Mouse (Mus musculus) T-helper 2 cell (primary cell): ENCODE measurements around the gene Rln3.

Experiments used
- in situ Hi-C: fragments of 300-600 bp; cut with MboI, MseI; formaldehyde crosslinking; loops from one replicate; pipeline ENCODE4 v1.15.1; 2025; ENCODE audit warnings: high pct_unique_total_duplicates

Gene Rln3

DNA sequence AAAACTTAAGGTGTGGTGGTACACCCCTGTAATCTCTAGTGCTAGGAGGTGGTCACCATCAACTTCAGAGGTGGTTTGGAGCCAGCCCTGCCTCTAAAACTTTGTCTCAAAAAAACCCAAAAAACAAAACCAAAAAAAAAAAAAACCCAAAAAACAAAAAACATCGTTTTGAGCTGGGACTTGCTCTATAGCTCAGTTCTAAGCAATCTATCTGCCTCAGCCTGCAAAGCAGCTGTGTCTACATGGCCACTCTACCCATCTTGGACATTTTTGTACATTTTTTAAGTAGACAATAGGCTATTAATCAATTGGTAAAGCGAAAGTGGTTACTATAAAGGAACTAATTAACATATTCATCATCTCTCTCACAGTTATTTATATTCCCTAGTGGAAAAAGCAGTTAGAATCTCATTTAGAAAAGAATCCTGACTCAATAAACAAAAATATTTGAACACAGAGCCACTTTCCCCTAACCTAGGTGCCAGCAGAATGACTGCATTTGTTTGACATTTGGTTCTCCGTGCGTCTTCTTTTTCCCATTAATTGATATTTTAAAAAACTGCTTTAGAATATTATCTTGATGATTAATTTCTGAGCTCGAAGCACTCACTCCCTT, 20.8 kb upstream of the Rln3 start:
- in situ Hi-C loops = no loop called here

- in situ Hi-C loops = no loop called here
Observed at GRCm38 (mm10) chr8:84065037-84065436, 20.2 kb upstream of the Rln3 start, which contains the start of gene Gm10643. TSS of gene Gm10643 (minus strand) at chr8:84065137.

- in situ Hi-C loops = no loop called here
Observed at GRCm38 (mm10) chr8:84063861-84064610, 19.2 kb upstream of the Rln3 start.

GRCm38 (mm10) chr8:84060245-84060644, 15.4 kb upstream of the Rln3 start:
- in situ Hi-C loops = no loop called here

GRCm38 (mm10) chr8:84059226-84059625, 14.4 kb upstream of the Rln3 start:
- in situ Hi-C loops = no loop called here

DNA sequence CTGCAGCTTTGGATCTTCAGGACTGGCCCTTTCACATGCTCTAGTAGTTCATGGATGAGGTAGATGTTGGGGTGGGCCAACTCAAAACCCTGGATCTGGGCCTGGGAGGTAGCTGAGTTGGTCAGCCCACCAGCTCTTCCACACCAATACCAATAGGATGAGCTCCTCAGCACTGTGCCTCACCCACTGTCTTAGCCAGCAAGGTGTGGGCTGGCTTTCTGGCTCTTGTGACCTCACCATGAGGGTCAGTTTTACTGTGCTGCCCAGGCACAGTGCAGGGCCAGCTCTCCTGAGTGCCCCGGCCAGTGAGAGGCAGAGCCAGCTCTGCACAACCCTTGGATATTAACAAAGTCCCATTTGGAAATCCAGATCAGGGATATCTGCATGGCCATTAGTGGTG, 13.0 kb upstream of the Rln3 start:
- in situ Hi-C loops = no loop called here

- in situ Hi-C loops = no loop called here
Observed at GRCm38 (mm10) chr8:84053229-84053628, 8.4 kb upstream of the Rln3 start.

GRCm38 (mm10) chr8:84052746-84053145, 7.9 kb upstream of the Rln3 start:
- in situ Hi-C loops = no loop called here

DNA sequence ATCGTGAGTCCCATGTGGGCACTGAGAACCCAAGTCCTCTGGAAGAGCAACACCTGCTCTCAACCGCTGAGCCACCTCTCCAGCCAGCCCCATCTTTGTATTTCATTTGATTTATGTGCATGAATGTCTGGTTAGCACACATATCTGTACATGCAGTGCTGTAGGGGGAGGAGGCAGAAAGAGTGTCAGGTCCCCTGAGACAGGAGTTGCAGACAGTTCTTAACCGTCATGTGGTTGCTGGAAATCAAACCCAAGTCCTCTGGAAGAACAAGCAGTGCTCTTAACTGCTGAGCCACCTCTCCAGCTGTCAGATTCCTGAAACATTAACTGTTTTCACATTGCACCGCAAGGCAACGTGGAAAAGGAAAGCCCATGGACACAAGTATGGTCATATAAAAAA, 3.4 kb upstream of the Rln3 start:
- in situ Hi-C loops = no loop called here

DNA sequence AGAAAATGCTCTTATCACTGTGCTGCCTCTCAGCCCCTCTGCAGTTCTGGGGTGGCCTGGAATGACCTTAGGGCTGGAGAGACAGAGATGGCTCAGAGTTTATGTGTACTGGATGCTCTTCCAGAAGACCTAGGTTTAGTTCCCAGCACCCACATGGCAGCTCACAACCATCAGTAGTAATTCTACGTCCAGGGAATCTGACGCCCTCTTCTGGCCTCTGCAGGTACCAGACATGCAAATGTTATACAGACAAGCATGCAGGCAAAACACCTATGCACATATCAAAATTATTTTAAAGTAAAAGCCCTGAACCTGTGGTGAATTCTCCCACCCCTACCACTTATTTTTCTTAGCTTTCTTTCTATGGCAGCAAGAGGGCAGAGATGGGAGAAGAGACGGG, 1.7 kb upstream of the Rln3 start:
- in situ Hi-C loops = no loop called here

DNA sequence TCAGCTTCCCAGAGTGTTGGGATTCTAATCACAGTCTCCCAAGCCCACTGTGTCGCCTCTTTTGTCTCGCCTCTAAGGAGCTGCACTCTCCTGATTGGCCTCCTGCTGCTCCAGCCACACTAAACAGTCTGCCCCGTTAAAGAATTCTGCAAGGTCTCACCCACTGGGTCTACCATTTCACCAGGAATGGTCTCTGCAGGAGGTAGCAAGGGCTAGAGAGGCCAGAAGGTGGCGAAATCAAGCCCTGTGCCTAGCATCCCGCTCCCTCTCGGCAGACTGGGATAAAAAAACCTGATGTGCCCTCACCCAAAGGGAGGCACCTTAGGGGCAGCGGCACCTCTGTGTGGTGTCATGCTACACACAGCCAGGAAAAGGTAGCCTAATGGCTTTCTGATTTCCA, 697 bp downstream of the Rln3 start:
- in situ Hi-C loops = no loop called here

- in situ Hi-C loops = no loop called here
Observed at GRCm38 (mm10) chr8:84042948-84043342, 1.9 kb downstream of the Rln3 start.

- in situ Hi-C loops = no loop called here
Observed at GRCm38 (mm10) chr8:84042066-84042947, 2.5 kb downstream of the Rln3 start, which contains the start of gene Il27ra. TSS of gene Il27ra (minus strand) at chr8:84042589.

DNA sequence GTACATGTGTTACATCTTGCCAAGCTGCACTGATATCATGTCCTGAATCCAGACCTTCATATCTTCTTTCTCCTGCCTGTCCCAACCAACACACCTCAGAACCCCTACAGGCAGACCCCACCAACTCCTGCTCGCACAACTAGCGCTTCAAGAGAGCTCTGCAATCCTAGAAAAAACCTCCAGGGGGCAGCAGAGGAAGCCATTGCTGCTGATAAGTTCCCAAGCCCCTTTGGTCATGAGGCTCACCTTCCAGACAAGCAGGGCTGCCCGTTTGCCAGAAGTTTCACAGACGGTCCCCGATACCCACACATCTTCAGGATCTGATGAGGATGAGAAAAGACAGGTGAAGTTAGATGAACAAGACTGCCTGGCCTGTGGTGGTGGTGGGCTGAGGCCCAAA, 5.8 kb downstream of the Rln3 start:
- in situ Hi-C loops = loop anchor here (10.0 kb wide), 1 partner anchor 126 kb away; no protein-coding TSS in a partner anchor

GRCm38 (mm10) chr8:84038015-84038414, 6.8 kb downstream of the Rln3 start:
- in situ Hi-C loops = loop anchor here (10.0 kb wide), 1 partner anchor 127 kb away; no protein-coding TSS in a partner anchor

- in situ Hi-C loops = loop anchor here (10.0 kb wide), 1 partner anchor 132 kb away; no protein-coding TSS in a partner anchor
Observed at GRCm38 (mm10) chr8:84032777-84033176, 12.0 kb downstream of the Rln3 start.

DNA sequence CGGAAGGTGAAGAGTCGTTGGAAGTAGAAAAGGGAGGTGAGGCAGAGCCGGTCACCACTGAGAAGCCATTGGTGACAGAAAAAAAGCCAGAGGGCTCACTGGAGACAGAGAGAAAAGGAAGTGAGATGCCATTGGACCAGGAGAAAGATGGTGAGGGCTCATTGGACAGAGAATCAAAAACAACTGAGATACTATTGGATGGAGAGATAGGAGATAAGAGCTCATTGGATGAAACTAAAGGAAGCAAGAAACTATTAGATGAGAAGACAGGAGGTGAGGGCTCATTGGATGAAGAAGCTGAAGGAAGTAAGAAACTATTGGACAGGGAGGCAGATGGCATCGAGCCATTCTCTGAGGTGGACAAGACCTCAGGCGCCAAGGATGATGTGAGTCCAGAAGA, 15.5 kb downstream of the Rln3 start:
- in situ Hi-C loops = loop anchor here (5.0 kb wide), 1 partner anchor 58 kb away; no protein-coding TSS in a partner anchor

GRCm38 (mm10) chr8:84027449-84027848, 17.4 kb downstream of the Rln3 start:
- in situ Hi-C loops = loop anchor here (5.0 kb wide), 1 partner anchor 60 kb away; no protein-coding TSS in a partner anchor

- in situ Hi-C loops = loop anchor here (5.0 kb wide), 1 partner anchor 61 kb away; no protein-coding TSS in a partner anchor
Observed at GRCm38 (mm10) chr8:84025863-84026262, 18.9 kb downstream of the Rln3 start.

- in situ Hi-C loops = no loop called here
Observed at GRCm38 (mm10) chr8:84024171-84024570, 20.6 kb downstream of the Rln3 start.

DNA sequence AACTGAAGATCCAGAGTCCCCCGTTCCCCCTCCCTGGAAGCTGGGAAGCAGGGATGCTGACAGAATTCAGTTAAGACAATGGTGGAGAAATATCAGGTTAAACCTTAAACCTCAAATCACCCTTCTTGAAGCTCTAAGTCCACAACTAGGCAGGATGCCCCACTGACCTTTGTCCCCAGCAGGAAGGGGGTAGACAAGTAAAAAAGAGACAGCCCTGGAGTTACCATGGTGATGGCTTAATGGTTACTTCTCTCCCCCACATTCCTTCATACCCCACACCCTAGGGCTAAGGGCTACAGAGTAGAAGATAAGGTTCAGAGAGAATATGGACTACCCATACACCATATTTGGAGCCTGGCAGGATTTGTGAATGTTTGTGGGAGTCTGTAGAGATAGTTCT, 21.2 kb downstream of the Rln3 start:
- in situ Hi-C loops = no loop called here

GRCm38 (mm10) chr8:84023085-84023484, 21.7 kb downstream of the Rln3 start:
- in situ Hi-C loops = no loop called here
